Mouse (Mus musculus): ENCODE measurements around the gene Usp15. TPM values are rescaled to one million over a fixed set of nuclear protein-coding genes. Genes with fewer than 3 reads are reported as not detected.
A peak's percentile ranks its signal among the peaks of the same experiment; 100 is the strongest.
"Not testable (repeated sequence)": the region's sequence is repeated elsewhere in the genome, so short reads cannot be mapped to it uniquely, and the experiment has no call there.

Usp15 gene
- polyA plus RNA-seq (2016; fragmentation: Nextera tagmentation; extraction: Ambion mirVana) = 79.1 and 86.5 TPM in 2 replicates

DNA sequence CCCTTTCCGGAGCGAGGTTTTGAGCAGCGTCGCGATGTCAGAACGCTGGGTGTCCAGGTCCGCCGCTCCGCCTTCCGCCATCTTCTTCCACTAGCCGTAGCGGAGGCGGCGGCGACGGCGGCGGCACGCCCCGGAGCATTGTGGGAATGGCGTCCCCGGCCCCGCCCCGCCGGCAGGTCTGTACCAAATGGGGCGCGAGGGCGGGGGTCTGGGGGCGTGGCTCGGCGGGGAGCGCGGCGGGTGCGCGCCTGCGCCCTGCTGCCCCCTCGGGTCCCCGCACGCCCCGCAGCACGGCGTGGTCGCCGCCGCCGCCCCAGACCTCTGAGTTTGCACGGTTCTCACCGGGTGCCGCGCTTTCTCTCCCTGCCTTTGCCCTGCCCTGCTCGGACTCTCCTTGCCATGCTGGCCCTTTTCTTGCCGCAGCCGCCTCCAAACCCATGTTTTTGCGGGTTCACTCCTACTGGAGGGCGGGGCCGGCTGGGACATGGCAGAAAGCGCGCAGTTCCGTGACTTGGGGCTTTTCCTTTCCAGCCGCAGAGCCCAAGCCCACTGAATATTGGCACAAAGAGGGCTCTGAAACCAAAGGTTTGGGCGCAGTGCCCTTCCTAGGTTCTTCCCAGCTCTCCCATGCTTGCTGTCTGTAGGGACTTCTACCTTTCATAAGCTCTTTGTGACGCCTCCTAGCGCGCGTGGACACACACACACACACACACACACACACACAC is at the start of gene Usp15:
Gene Usp15, minus strand, starts transcription at position 161 of the 725 bp plus-strand sequence.
- peak within 1 kb of the TSS; percentile 97 for H3K27ac ChIP-seq (replicated peaks)
- H3K4me3 ChIP-seq = peak within 1 kb of the TSS; percentile 99
- H3K27me3 ChIP-seq (replicated peaks; ENCODE audit: low read depth, poor library complexity, severe bottlenecking) = no peaks in the 10 kb centered on the region
- DNase-seq (ENCODE audit: low spot score) = peak; percentile 97
- H3K4me1 ChIP-seq = peaks cover 20% of the 10 kb centered on the region
- WGBS = under 1% methylated on average over 66 of the region's 66 CpGs
- H3K9me3 ChIP-seq = no peaks in the 10 kb centered on the region
- H3K36me3 ChIP-seq (replicated peaks) = no peaks in the 10 kb centered on the region

DNA sequence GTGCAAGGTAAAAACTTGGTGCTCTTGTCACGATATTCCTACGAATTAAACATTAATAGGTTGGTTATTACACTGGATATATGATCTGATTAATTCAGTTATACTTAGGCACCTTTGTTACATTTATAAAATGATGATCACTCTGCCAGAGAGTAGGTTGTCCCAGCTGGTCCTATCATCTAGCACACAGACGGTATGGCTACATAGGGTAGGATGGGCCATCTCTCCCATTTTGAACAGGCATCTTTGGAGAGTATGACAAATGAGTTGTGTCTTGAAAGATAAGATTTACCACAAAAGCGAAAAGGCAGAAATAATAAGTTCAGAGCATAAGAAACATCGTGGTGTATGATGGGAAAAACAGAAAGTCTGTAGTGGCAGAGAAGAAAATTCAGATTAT is 32.6 kb upstream of the Usp15 start:
- no peak overlapping the region for H3K4me3 ChIP-seq
- no peak overlapping the region for H3K27ac ChIP-seq (replicated peaks)
- 92% methylated on average over 5 of the region's 5 CpGs for WGBS
- no peaks in the 10 kb centered on the region for H3K9me3 ChIP-seq
- H3K4me1 ChIP-seq = no peaks in the 10 kb centered on the region
- no peaks in the 10 kb centered on the region for H3K36me3 ChIP-seq (replicated peaks)
- no peak for DNase-seq (ENCODE audit: low spot score)
- H3K27me3 ChIP-seq (replicated peaks; ENCODE audit: low read depth, poor library complexity, severe bottlenecking) = no peaks in the 10 kb centered on the region

DNA sequence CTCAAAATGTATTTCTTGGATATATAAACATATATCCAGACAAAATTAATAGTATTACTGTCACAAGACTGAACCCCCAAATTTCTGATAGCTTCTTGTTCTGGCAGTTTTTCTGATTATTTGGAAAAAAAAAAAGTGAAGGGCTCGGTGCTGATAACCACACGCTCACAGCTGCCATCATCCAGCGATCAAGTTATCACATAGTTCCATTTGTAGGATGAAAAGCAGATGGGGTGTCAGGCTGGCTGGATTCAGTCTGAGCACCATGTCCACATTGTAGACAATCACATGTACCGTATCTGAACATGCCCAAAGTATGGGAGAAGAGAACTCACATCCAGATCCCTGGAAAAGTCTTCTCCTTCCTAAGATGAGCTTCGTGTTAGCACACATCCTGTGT is 26.0 kb upstream of the Usp15 start:
- H3K9me3 ChIP-seq = no peaks in the 10 kb centered on the region

DNA sequence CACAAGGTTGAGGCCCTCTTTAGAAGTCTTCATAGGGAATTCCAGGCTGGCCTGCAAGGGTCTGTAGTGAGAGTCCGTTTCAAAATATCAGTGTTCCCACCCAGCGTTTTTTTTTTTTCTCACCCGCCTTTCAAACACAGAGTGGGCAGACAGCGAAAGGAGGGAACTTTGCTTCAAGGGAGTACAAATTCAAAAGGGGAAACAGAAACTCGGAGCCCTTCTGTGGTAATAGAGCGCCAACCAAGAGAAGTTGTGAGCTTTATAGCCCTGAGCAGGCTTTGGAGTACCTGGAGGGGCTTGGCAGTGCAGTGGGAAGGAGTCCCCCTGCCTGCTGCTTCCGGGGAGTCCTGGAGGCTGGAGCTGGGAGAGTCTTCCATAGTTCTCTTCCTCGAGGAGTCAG is 12.7 kb upstream of the Usp15 start:
- WGBS = 76% methylated on average over 8 of the region's 8 CpGs
- Histone ChIP-seq H3K36me3 (replicated peaks) (no peaks in the 10 kb centered on the region), H3K27ac (replicated peaks) (no peak overlapping the region), H3K4me3 (no peak overlapping the region), H3K9me3 (no peaks in the 10 kb centered on the region), H3K27me3 (replicated peaks; ENCODE audit: low read depth, poor library complexity, severe bottlenecking) (no peaks in the 10 kb centered on the region), H3K4me1 (no peaks in the 10 kb centered on the region)
- DNase-seq (ENCODE audit: low spot score) = no peak

More for the DNA sequence above, 26.0 kb upstream of the Usp15 start:
- Histone ChIP-seq H3K4me1 (no peaks in the 10 kb centered on the region), H3K27ac (replicated peaks) (no peak overlapping the region), H3K36me3 (replicated peaks) (no peaks in the 10 kb centered on the region), H3K4me3 (no peak overlapping the region), H3K27me3 (replicated peaks; ENCODE audit: low read depth, poor library complexity, severe bottlenecking) (no peaks in the 10 kb centered on the region)
- 91% methylated on average over 5 of the region's 5 CpGs for WGBS
- no peak for DNase-seq (ENCODE audit: low spot score)

DNA sequence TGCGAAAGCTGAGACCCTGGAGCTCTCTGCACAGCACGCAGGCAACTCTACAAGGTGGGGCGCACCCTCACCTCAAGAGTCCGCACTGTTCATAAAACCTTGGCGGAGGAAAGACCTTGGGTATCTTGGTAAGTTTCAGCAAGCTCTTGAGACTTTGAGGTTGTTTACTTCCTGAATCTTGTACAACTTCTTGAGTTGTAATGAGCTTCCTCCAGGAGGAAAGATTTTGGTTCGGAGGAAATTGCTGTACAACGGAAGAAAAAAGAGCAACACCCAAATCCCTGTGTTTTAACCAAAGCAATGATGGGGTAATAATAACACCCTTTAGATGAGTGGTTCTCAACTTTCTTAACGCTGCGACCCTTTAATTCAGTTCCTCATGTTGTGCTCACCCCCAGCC is 11.5 kb upstream of the Usp15 start:
- DNase-seq (ENCODE audit: low spot score) = no peak
- H3K36me3 ChIP-seq (replicated peaks) = no peaks in the 10 kb centered on the region

DNA sequence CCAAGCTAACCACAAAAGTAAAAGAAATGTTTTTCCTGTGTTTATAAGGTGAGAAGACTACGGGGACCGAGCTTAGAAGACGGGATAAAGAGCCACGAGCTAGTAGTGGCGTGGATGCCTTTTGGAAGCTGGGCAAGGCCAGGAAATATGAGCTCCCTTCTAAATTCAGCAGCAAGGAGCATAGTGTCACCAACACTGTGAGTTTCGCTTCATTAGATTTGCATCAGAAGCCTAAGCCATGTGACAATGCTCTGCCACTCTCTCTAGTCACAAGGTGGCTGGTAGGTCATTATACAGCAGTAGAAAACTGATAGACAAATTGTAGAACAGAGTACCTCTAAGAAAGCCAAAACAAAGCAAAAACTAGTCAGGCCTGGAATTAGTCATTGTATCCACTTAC is 9.3 kb upstream of the Usp15 start:
- no peaks in the 10 kb centered on the region for H3K4me1 ChIP-seq
- no peaks in the 10 kb centered on the region for H3K9me3 ChIP-seq
- no peaks in the 10 kb centered on the region for H3K27me3 ChIP-seq (replicated peaks; ENCODE audit: low read depth, poor library complexity, severe bottlenecking)
- no peak overlapping the region for H3K4me3 ChIP-seq
- no peak for DNase-seq (ENCODE audit: low spot score)
- no peaks in the 10 kb centered on the region for H3K36me3 ChIP-seq (replicated peaks)
- 91% methylated on average over 6 of the region's 6 CpGs for WGBS
- H3K27ac ChIP-seq (replicated peaks) = no peak overlapping the region

More for the DNA sequence above, 11.5 kb upstream of the Usp15 start:
- H3K4me3 ChIP-seq = no peak overlapping the region
- 92% methylated on average over 9 of the region's 9 CpGs for WGBS
- H3K9me3 ChIP-seq = no peaks in the 10 kb centered on the region
- H3K27me3 ChIP-seq (replicated peaks; ENCODE audit: low read depth, poor library complexity, severe bottlenecking) = no peaks in the 10 kb centered on the region
- no peak overlapping the region for H3K27ac ChIP-seq (replicated peaks)
- H3K4me1 ChIP-seq = no peaks in the 10 kb centered on the region

DNA sequence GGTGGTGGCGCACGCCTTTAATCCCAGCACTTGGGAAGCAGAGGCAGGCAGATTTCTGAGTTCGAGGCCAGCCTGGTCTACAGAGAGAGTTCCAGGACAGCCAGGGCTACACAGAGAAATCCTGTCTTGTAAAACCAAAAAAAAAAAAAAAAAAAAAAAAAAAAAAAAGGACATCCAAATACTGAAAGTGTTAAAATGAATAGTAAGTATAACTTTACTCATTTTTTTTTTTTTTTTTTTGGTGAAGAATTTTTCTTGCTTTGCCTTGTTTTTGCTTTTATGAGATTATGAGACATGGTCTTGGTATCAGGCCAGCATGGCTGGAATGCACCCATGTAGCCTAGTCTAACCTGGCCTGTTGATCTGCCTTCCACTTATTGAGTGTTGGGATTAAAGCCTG is 8.6 kb upstream of the Usp15 start:
- not testable (repeated sequence) for H3K27ac ChIP-seq (replicated peaks); H3K4me1 ChIP-seq; H3K27me3 ChIP-seq (replicated peaks; ENCODE audit: low read depth, poor library complexity, severe bottlenecking); H3K4me3 ChIP-seq; H3K36me3 ChIP-seq (replicated peaks); H3K9me3 ChIP-seq; DNase-seq (ENCODE audit: low spot score)
- WGBS = 90% methylated on average over 3 of the region's 3 CpGs

DNA sequence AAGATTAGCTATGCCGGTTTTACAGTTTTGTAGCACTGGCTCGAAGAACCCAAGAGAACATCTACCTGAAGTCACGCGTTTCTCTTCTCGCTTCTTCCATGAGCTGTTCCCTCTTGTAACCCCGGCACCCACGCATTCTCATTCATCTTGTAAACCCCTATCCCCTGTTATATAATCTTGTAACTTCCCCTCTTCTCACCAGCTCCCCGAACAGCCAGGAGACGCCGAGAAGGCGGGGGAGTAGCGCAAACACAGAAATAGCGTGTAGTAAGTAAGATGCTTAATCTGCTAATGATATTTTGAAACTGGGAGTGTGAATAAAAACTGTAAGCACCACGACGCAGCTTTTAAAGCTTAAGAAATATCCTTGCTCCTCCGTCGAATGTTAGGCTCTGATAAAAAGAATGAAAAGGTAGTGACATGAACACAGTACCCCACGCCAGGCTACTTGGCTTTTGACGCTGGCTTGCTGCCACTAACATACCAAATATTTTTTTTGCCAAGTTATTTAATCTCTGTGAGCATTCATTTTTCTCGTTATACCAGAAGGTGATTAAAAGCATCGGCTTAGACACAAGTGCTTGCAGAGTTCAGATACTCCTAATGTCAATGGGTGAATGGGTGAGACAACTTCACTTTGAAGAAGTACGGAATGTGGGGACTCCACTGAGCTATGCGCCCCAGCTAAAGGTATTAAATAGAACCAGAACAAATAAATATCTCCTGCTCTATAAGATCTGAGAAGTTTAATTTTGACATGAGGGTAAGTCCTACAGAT is 5.4 kb upstream of the Usp15 start:
- 92% methylated on average over 23 of the region's 23 CpGs for whole genome bisulfite sequencing
- Histone ChIP-seq H3K4me3 (no peak overlapping the region), H3K27ac (replicated peaks) (no peak overlapping the region), H3K4me1 (peaks cover 8% of the 10 kb centered on the region; the same call in 1 of the 2 replicates), H3K27me3 (replicated peaks; ENCODE audit: low read depth, poor library complexity, severe bottlenecking) (no peaks in the 10 kb centered on the region), H3K9me3 (no peaks in the 10 kb centered on the region), H3K36me3 (replicated peaks) (no peaks in the 10 kb centered on the region)
- no peak for DNase-seq (ENCODE audit: low spot score)

DNA sequence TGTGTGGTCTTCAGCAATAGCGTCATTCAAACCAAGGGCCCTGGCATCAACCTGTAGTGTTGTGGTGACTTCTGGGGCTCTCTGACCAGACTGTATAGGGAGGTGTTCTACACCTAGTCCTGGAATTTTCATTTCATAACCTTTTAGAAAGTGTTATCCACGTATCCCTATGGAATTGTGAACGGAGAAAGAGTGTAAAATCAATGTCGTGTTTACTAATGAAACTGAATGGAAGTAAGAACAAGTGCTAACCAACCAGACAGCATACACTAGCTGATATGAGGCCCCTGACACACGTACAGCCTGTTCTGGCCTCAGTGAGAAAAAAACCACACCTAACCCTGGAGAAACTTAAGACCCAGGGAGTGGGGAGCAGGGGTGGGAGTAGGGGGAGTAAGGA is 4.6 kb upstream of the Usp15 start:
- H3K27ac ChIP-seq (replicated peaks) = no peak overlapping the region
- 89% methylated on average over 5 of the region's 5 CpGs for WGBS
- H3K9me3 ChIP-seq = no peaks in the 10 kb centered on the region
- H3K4me3 ChIP-seq = no peak overlapping the region
- no peaks in the 10 kb centered on the region for H3K27me3 ChIP-seq (replicated peaks; ENCODE audit: low read depth, poor library complexity, severe bottlenecking)
- H3K4me1 ChIP-seq = peaks cover 8% of the 10 kb centered on the region; the same call in 1 of the 2 replicates
- H3K36me3 ChIP-seq (replicated peaks) = no peaks in the 10 kb centered on the region
- DNase-seq (ENCODE audit: low spot score) = no peak

DNA sequence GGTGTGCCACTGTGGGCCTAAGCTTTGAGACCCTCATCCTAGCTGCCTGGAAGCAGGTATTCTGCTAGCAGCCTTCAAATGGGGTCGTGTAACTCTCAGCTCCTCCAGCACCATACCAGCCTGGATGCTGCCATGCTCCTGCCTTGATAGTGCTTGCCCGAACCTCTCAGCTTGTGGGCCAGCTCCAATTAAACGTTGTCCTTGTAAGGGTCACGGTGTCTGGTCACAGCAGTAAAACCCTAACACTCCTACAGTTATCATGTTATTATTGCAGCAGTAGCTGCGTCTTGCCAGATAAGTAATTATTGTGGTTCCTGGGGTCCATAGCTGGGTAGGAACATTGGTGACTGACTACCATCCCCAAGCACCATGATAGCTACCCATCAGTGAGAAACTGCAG is 4.2 kb upstream of the Usp15 start:
- Histone ChIP-seq H3K36me3 (replicated peaks) (no peaks in the 10 kb centered on the region), H3K4me1 (peaks cover 8% of the 10 kb centered on the region; the same call in 1 of the 2 replicates), H3K4me3 (no peak overlapping the region), H3K27me3 (replicated peaks; ENCODE audit: low read depth, poor library complexity, severe bottlenecking) (no peaks in the 10 kb centered on the region), H3K27ac (replicated peaks) (no peak overlapping the region), H3K9me3 (no peaks in the 10 kb centered on the region)
- WGBS = 91% methylated on average over 5 of the region's 5 CpGs
- no peak for DNase-seq (ENCODE audit: low spot score)

DNA sequence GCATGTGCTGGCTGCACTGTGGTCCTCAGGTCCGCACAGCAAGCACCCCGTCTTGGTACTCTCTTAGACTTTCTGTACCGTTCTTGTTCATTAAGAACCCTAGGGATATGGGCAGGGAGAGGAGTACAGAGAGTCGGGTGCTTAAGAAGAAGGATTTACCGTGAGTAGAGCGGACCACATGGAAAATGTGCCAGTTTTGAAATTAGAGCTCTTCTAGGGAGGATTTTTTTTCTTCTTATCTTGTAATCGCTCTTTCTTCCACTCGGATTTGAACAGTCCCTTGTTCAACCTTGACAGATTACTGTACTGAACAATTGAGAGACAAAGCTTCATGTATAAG is 3.5 kb upstream of the Usp15 start:
- Histone ChIP-seq H3K9me3 (no peaks in the 10 kb centered on the region), H3K27ac (replicated peaks) (no peak overlapping the region), H3K4me3 (no peak overlapping the region), H3K4me1 (peaks cover 12% of the 10 kb centered on the region), H3K27me3 (replicated peaks; ENCODE audit: low read depth, poor library complexity, severe bottlenecking) (no peaks in the 10 kb centered on the region), H3K36me3 (replicated peaks) (no peaks in the 10 kb centered on the region)
- WGBS = 88% methylated on average over 8 of the region's 8 CpGs
- DNase-seq (ENCODE audit: low spot score) = no peak

DNA sequence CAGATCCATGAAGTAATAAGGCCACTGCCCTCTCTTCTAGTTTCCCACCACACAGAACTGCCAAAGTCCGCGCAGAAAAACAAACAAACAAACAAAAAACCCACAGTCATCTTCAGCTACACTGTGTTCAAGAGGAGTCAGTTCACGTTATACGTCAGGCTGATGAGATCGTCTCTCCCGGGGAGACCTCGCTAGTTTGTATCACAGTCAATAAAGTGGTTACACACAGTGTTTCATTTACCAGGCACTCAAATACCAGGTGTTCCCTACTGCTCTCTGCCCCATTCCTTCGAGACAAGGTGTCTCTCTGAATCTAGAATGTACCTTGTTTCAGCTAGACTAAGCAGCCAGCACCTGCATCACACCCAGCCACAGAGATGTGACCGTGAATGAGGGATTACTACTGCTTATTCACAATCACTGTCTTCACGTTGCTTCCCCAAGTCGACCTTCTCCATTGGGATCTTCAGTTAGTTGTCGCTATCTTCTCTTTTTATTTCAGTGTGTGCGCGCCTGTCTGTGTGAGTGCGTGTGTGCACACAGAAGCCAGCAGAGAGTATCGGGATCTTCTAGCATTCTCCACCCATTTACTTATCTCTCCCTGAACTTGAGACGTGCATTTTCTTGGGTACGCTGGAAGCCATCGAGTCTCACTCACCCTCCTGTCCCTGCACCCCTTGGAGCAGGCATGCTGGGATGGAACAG is 3.0 kb upstream of the Usp15 start:
- H3K4me3 ChIP-seq = no peak overlapping the region
- WGBS = 87% methylated on average over 19 of the region's 19 CpGs
- H3K9me3 ChIP-seq = no peaks in the 10 kb centered on the region

More for the DNA sequence above, 3.0 kb upstream of the Usp15 start:
- H3K4me1 ChIP-seq = peaks cover 15% of the 10 kb centered on the region
- no peaks in the 10 kb centered on the region for H3K36me3 ChIP-seq (replicated peaks)
- H3K27ac ChIP-seq (replicated peaks) = no peak overlapping the region
- H3K27me3 ChIP-seq (replicated peaks; ENCODE audit: low read depth, poor library complexity, severe bottlenecking) = no peaks in the 10 kb centered on the region
- DNase-seq (ENCODE audit: low spot score) = no peak

All from embryonic facial prominence, embryonic 10.5 days (tissue).